Mouse (Mus musculus): Measurements from ENCODE around the gene Btnl2.

DNA sequence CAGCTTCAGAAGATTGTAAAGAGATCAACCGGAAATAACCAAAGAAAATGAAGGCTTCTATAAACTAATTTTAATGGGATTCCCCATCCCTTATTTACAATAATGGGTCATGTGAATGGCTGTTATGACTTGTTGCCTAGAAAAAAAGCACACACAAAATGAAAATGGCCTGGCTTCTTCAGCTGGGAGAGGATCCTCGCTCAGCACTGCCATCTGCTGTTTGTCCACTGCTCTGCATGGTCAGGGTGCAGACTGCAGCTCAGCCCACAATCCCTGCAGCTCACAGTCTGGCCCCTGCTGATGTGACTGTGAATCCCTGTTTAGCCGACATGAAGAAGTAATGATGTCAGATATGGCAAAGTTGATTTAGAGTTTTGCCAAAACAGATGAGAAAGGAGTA, 41.2 kb upstream of the Btnl2 start:
- TF ChIP-seq CTCF (conservative IDR thresholded peaks at IDR 0.05; ENCODE audit: low read length) (peak; percentile 85), NANOG (IDR thresholded peaks at IDR 0.05; ENCODE audit: borderline replicate concordance, low read length) (no peak), POU5F1 (IDR thresholded peaks at IDR 0.05; ENCODE audit: borderline replicate concordance, low read length) (no peak)
